Mouse (Mus musculus): ENCODE data around the gene Rassf10. TPM values are rescaled to one million over a fixed set of nuclear protein-coding genes. Genes with fewer than 3 reads are reported as not detected.

Rassf10 gene
- 6.8 and 7.7 TPM in 2 replicates for polyA plus RNA-seq (2015; fragmentation: Nextera tagmentation; extraction: Ambion mirVana)

DNA sequence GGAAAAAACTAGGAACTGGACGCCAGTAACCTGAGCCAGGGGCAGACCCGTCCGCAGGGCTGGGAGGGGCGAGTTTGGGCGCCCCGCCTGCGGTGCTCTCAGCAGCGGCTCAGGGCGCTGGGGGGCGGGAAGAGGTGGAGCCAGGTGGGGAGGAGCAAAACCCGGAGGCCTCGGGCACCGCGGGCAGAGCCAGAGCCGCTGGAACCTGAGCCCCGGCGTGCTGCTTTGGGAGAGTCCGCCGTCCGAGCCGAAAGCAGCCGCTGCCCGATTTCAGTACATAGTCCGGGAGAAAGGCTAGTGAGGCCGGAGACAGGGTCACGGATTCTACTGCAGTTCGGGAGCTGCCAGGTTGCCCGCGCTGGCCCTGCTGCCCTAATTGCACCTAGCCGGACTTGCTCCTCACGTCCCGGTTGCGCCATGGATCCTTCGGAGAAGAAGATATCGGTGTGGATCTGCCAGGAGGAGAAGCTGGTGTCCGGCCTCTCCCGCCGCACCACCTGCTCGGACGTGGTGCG is at the start of gene Rassf10:
Rassf10 (plus strand) TSS at position 186 of the 515 bp plus-strand sequence.
- Histone ChIP-seq H3K4me2 (replicated peaks; ENCODE audit: low read depth) (peak within 1 kb of the TSS; percentile 86), H3K4me1 (replicated peaks; ENCODE audit: control insufficient read depth, insufficient read depth) (no peaks in the 10 kb centered on the region; the same call in 1 of the 2 replicates), H3K36me3 (ENCODE audit: control insufficient read depth, insufficient read depth, low read length) (no peaks in the 10 kb centered on the region), H3K9me3 (ENCODE audit: control insufficient read depth, low read length) (no peaks in the 10 kb centered on the region), H3K4me3 (ENCODE audit: low read depth, low read length) (peak within 1 kb of the TSS; percentile 58), H3K27me3 (ENCODE audit: control insufficient read depth, insufficient read depth, low read length) (no peaks in the 10 kb centered on the region; the same call in 1 of the 2 replicates), H3K27ac (replicated peaks) (peak within 1 kb of the TSS; percentile 67; the same call in 1 of the 2 replicates), H3K9ac (ENCODE audit: low read length) (peak within 1 kb of the TSS; percentile 72)
- TF ChIP-seq CTCF (IDR thresholded peaks at IDR 0.05; ENCODE audit: low read depth), result 0 out of 2 replicates have a peak, but pooled peaks have one; percentile 12
- TF ChIP-seq EP300 (optimal IDR thresholded peaks at IDR 0.05), result no peak
- DNase-seq (ENCODE audit: low spot score) (peak; percentile 97), ATAC-seq (ENCODE audit: low FRiP score, low TSS enrichment) (peak; percentile 96)
- WGBS, result 1% methylated on average over 37 of the region's 41 CpGs

DNA sequence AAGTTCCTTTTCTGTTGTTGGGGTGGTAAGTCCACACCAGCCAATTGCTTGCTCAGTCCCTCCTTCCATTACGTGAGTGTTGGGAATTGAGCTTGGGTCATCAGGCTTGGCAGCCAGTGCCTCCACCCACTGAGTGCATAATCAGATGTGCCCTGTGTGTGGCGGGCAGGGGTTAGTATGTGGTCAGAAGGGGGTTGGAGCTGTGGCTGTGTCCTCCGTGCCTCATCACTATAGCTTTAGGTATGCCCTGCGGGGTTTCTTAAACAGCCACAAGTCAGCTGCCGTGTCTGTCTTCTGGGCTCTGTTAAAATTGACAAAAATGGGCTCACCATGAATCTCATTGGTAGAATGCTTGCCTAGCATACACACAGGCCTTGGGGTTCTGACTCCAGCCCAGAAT is 46.9 kb upstream of the Rassf10 start:
- no peak for TF ChIP-seq EP300 (optimal IDR thresholded peaks at IDR 0.05)
- no peak for TF ChIP-seq CTCF (IDR thresholded peaks at IDR 0.05; ENCODE audit: low read depth)
- no peak overlapping the region for H3K27ac ChIP-seq (replicated peaks)
- H3K27me3 ChIP-seq (ENCODE audit: control insufficient read depth, insufficient read depth, low read length), result no peaks in the 10 kb centered on the region
- no peak overlapping the region for H3K4me2 ChIP-seq (replicated peaks; ENCODE audit: low read depth)
- WGBS, result 76% methylated on average over 5 of the region's 5 CpGs
- 0 out of 2 replicates have a peak, but pooled peaks cover 6% of the 10 kb centered on the region for H3K36me3 ChIP-seq (ENCODE audit: control insufficient read depth, insufficient read depth, low read length)
- ATAC-seq (ENCODE audit: low FRiP score, low TSS enrichment) (no peak), DNase-seq (ENCODE audit: low spot score) (no peak)
- no peak overlapping the region for H3K9ac ChIP-seq (ENCODE audit: low read length)
- no peaks in the 10 kb centered on the region for H3K9me3 ChIP-seq (ENCODE audit: control insufficient read depth, low read length)
- H3K4me1 ChIP-seq (replicated peaks; ENCODE audit: control insufficient read depth, insufficient read depth), result no peaks in the 10 kb centered on the region
- H3K4me3 ChIP-seq (ENCODE audit: low read depth, low read length), result no peak overlapping the region

DNA sequence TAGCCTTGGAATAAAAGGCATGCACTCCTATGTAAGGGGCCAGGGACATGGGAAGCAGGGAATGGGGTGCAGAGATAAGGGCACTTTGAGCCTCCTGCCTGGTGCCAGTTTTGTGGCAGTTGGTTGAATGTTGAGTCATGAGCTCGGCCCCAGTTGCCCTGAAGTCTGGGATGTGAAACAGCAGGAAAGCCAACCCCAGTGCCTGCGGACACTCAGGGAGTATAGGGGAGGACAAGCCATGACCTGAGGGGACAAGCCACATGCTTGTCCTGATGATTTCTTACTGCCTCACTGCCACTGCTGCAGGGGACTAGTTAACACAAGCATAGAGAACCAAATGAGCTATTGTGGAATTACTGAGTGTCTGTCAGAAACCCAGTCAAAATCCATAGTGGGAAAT is 46.3 kb upstream of the Rassf10 start:
- WGBS, result 75% methylated on average over 2 of the region's 2 CpGs
- TF ChIP-seq CTCF (IDR thresholded peaks at IDR 0.05; ENCODE audit: low read depth) (no peak), EP300 (optimal IDR thresholded peaks at IDR 0.05) (no peak)

DNA sequence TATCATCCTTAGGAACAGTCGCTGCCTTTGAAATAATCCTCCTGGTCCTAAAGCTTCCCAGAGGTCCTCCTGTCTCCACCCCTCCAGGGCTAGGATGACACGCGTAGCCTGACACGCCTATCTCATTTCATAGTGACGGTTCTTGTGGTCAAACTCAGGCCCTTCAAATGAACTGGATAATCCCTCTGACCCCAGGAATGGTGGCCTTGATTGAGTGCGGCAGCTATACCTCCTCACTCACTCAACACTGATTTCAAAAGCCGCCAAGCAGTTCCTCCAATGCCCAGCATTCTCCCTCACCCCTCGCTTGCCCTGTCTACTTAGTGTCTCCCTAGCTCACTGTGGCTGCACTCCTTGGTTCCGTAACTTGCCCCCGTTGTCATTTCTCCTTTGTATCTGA is 44.6 kb upstream of the Rassf10 start:
- no peaks in the 10 kb centered on the region for H3K4me1 ChIP-seq (replicated peaks; ENCODE audit: control insufficient read depth, insufficient read depth)
- 86% methylated on average over 10 of the region's 10 CpGs for WGBS
- H3K36me3 ChIP-seq (ENCODE audit: control insufficient read depth, insufficient read depth, low read length), result no peaks in the 10 kb centered on the region
- DNase-seq (ENCODE audit: low spot score) (no peak), ATAC-seq (ENCODE audit: low FRiP score, low TSS enrichment) (no peak)
- H3K4me2 ChIP-seq (replicated peaks; ENCODE audit: low read depth), result no peak overlapping the region
- TF ChIP-seq CTCF (IDR thresholded peaks at IDR 0.05; ENCODE audit: low read depth) (no peak), EP300 (optimal IDR thresholded peaks at IDR 0.05) (no peak)
- H3K27ac ChIP-seq (replicated peaks), result no peak overlapping the region
- H3K9ac ChIP-seq (ENCODE audit: low read length), result no peak overlapping the region
- no peaks in the 10 kb centered on the region for H3K27me3 ChIP-seq (ENCODE audit: control insufficient read depth, insufficient read depth, low read length)
- H3K4me3 ChIP-seq (ENCODE audit: low read depth, low read length), result no peak overlapping the region
- no peaks in the 10 kb centered on the region for H3K9me3 ChIP-seq (ENCODE audit: control insufficient read depth, low read length)

More for the DNA sequence above, 46.3 kb upstream of the Rassf10 start:
- DNase-seq (ENCODE audit: low spot score) (no peak), ATAC-seq (ENCODE audit: low FRiP score, low TSS enrichment) (no peak)
- no peak overlapping the region for H3K9ac ChIP-seq (ENCODE audit: low read length)
- H3K27ac ChIP-seq (replicated peaks), result no peak overlapping the region
- no peaks in the 10 kb centered on the region for H3K9me3 ChIP-seq (ENCODE audit: control insufficient read depth, low read length)
- H3K36me3 ChIP-seq (ENCODE audit: control insufficient read depth, insufficient read depth, low read length), result 0 out of 2 replicates have a peak, but pooled peaks cover 4% of the 10 kb centered on the region
- H3K4me2 ChIP-seq (replicated peaks; ENCODE audit: low read depth), result no peak overlapping the region
- H3K4me1 ChIP-seq (replicated peaks; ENCODE audit: control insufficient read depth, insufficient read depth), result no peaks in the 10 kb centered on the region
- H3K27me3 ChIP-seq (ENCODE audit: control insufficient read depth, insufficient read depth, low read length), result no peaks in the 10 kb centered on the region
- no peak overlapping the region for H3K4me3 ChIP-seq (ENCODE audit: low read depth, low read length)

DNA sequence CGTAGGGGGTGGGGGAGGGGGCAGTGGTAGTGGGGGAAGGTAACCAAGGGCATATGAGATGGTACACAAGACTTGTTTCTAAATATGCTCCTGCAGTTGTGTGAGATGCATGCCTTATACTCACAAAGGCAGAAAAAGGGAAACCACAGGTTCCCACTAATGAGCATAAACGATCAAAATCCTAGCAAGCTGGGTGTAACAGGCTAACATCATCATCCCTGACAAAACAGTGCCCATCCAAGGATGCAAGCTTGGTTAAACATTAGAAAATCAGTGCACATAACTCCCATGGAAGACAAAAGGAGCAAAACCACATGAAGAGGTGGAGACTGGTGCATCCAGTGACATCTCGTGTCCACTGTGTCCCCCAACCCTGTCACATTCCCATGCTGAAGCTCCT is 40.8 kb upstream of the Rassf10 start:
- H3K27me3 ChIP-seq (ENCODE audit: control insufficient read depth, insufficient read depth, low read length), result no peaks in the 10 kb centered on the region
- H3K36me3 ChIP-seq (ENCODE audit: control insufficient read depth, insufficient read depth, low read length), result no peaks in the 10 kb centered on the region
- WGBS, result 81% methylated on average over 3 of the region's 3 CpGs
- H3K27ac ChIP-seq (replicated peaks), result no peak overlapping the region
- TF ChIP-seq CTCF (IDR thresholded peaks at IDR 0.05; ENCODE audit: low read depth) (no peak), EP300 (optimal IDR thresholded peaks at IDR 0.05) (no peak)
- H3K4me2 ChIP-seq (replicated peaks; ENCODE audit: low read depth), result no peak overlapping the region
- ATAC-seq (ENCODE audit: low FRiP score, low TSS enrichment) (no peak), DNase-seq (ENCODE audit: low spot score) (no peak)
- H3K9me3 ChIP-seq (ENCODE audit: control insufficient read depth, low read length), result no peaks in the 10 kb centered on the region
- H3K9ac ChIP-seq (ENCODE audit: low read length), result no peak overlapping the region
- no peaks in the 10 kb centered on the region for H3K4me1 ChIP-seq (replicated peaks; ENCODE audit: control insufficient read depth, insufficient read depth)
- no peak overlapping the region for H3K4me3 ChIP-seq (ENCODE audit: low read depth, low read length)

DNA sequence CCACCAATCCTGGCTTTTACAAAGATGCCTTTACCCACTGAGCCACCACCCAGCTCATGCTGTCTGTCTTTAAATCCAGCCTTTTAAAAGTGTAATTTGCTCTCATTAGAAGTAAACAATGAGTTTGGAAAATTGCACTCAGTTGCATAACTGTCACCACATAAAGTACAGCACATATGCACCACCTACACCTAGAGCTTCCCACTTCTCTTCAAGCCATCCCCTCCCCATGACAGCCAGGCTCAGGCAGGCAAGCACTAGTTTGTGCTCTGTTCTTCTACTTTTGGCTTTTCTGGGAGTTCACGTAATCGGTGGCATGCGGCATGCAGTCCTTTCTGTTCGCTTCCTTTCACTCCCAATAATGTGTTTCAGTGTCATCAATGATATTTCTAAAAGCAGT is 38.2 kb upstream of the Rassf10 start:
- no peak for TF ChIP-seq CTCF (IDR thresholded peaks at IDR 0.05; ENCODE audit: low read depth)
- Histone ChIP-seq H3K4me3 (ENCODE audit: low read depth, low read length) (no peak overlapping the region), H3K9me3 (ENCODE audit: control insufficient read depth, low read length) (no peaks in the 10 kb centered on the region), H3K27ac (replicated peaks) (no peak overlapping the region), H3K9ac (ENCODE audit: low read length) (no peak overlapping the region), H3K36me3 (ENCODE audit: control insufficient read depth, insufficient read depth, low read length) (no peaks in the 10 kb centered on the region), H3K27me3 (ENCODE audit: control insufficient read depth, insufficient read depth, low read length) (no peaks in the 10 kb centered on the region), H3K4me1 (replicated peaks; ENCODE audit: control insufficient read depth, insufficient read depth) (no peaks in the 10 kb centered on the region), H3K4me2 (replicated peaks; ENCODE audit: low read depth) (no peak overlapping the region)
- no peak for ATAC-seq (ENCODE audit: low FRiP score, low TSS enrichment)
- DNase-seq (ENCODE audit: low spot score), result no peak
- 87% methylated on average over 4 of the region's 4 CpGs for WGBS

Measured in stomach, postnatal 0 days (tissue).